Mouse (Mus musculus) layer of hippocampus, adult 18-20 months (tissue): Measurements from ENCODE around the gene Gpr22. TPM values are rescaled to one million over a fixed set of nuclear protein-coding genes. Genes with fewer than 3 reads are reported as not detected.
A peak's percentile ranks its signal among the peaks of the same experiment; 100 is the strongest.

Experiments
- DNase-seq, 2 experiments: peaks; one replicate each; pipeline ENCODE4 v3.0.0; 2022; ENCODE audit warnings: low spot score in 2 of 2
- long read RNA-seq: library from polyadenylated mRNA; stranded (forward); transcript quantifications from one replicate; pipeline ENCODE4 v2.0.0, GENCODE M21; 2021
- total RNA-seq, 2 experiments: library from RNA; stranded (reverse); gene quantifications; 2 replicates each; pipeline ENCODE4 v1.2.3; 2021

Gpr22 gene
- total RNA-seq, result 10 to 100 TPM; 73.3 to 79.9 TPM
- long read RNA-seq, full-length matches to known transcripts, result 53 of 88 reads
- long read RNA-seq, partial matches to known transcripts, result 2 of 88 reads
- long read RNA-seq, other reads (novel, unspliced or antisense), result 33 of 88 reads

- peak; percentile 74 to 84 for DNase-seq
Observed at GRCm38 (mm10) chr12:31713600-31713999, at the start of gene Gpr22. Gpr22 (minus strand) TSS chr12:31713947.

GRCm38 (mm10) chr12:31755885-31756755 is 42.4 kb upstream of the Gpr22 start:
- peak in 1 of 2 experiments; percentile 52 for DNase-seq

GRCm38 (mm10) chr12:31754465-31754864 is 40.7 kb upstream of the Gpr22 start:
- DNase-seq, result no peak

GRCm38 (mm10) chr12:31749846-31750245 is 36.1 kb upstream of the Gpr22 start:
- DNase-seq, result no peak

DNA sequence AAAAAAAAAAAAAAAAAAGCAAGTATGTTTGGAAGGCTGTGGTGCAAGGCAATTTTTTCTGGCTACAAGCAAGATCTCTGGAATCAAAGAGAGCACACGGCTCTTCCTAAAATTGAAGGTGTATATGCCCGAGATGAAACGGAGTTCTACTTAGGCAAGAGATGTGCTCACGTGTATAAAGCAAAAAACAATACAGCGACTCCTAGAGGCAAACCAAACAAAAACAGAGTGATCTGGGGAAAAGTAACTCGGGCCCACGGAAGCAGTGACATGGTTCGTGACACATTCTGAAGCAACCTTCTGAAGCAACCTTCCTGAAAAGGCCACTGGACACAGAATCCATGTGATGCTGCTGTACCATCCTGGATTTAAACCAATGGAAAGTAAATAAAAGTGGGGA is 33.6 kb upstream of the Gpr22 start:
- no peak for DNase-seq

DNA sequence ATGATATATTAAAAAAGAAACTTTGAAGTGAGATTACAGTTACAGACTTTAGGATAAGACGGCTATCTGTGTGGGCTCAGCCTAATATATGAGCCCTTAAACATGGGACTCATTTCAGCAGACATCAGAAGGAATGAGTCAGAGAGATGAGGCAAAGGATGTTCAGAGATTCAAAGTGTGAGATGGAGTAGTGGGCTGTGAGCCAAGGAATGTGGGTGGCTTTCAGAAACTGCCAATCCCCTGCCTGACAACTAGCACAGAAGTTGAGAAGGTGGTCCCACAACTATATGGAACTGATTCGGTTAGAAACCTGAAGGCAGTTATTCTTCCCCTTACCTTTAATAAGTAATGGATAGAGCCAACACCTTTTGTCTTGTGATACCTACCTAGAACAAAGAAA is 20.9 kb upstream of the Gpr22 start:
- peak; percentile 46 to 80 for DNase-seq

- peak; percentile 58 to 90 for DNase-seq
Observed at GRCm38 (mm10) chr12:31730126-31730525, 16.4 kb upstream of the Gpr22 start.

DNA sequence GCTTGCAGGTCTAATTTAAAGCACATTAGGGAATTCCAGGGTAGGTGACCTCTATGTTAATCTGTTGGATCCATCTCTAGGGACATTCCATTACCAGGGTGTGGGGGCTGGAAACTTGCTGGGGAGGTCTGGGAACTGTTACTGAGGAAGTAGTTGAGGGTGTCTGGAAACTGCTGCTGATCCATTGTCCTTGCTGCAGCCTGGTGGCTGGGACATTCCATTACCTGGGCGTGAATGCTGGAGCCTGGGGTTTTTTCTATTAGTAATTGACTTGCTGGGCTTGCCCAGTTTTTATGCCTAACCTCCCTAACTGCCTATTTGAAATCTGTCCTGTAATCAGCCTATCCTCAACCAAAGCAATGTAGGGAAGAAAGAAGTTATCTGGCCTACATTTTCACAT is 13.0 kb upstream of the Gpr22 start:
- DNase-seq, result no peak

DNA sequence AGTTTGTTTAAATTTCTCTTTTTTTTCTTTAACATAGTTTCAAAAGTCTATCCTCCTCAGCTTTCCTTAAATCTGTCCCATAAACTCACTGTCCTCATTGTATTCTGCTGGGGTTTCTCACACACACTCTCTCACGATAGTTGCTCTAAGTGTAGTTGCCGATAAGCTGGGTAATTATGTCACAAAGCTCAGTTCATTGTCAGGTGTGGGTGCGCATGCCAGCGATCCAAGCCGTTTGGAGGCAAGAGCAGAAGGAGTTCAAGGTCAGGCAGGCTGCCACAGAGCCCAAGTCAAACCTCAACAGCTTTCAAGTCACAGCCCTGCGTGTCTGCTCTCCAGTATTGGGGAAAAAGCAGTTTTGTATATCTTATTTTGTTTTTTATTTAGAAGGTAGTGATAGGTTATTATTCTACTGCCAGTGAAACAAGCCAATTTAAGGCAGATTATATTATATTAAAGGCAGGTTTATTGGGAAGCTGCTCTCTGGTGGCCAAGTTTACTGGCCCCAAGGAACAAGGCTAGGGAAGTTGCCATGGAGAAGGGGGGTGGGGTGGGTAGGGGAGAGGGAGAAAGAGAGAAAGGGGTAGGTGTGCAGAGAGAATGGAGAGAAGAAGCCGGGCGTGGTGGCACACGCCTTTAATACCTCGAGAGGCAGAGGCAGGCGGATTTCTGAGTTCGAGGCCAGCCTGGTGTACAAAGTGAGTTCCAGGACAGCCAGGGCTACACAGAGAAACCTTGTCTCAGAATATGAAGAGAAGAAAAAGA is 11.9 kb upstream of the Gpr22 start:
- no peak for DNase-seq

- no peak for DNase-seq
Observed at GRCm38 (mm10) chr12:31724576-31724975, 10.8 kb upstream of the Gpr22 start.

- DNase-seq, result no peak
Observed at GRCm38 (mm10) chr12:31719586-31720275, 6.0 kb upstream of the Gpr22 start.

- DNase-seq, result no peak
Observed at GRCm38 (mm10) chr12:31714070-31714469, 323 bp upstream of the Gpr22 start.

DNA sequence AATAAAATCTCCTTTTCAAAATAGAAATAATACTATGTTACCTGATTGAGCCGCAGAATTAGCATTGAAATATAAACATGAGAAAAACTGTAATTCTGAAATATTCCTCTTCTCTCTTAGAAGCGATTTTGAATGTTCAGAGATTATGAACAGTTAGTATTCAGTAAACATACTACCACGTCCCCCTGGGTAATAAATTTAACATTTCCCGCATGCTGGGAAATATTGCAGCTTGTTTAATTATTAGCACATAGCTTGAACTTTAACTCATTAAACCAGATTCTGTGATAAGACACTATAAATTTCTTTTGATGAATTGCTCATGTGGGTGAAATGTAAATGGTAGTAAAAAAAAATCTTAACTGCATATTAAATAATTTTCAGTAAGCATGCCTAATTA is 1.0 kb downstream of the Gpr22 start:
- DNase-seq, result no peak

- peak in 1 of 2 experiments; percentile 53 for DNase-seq
Observed at GRCm38 (mm10) chr12:31712233-31712632, 1.5 kb downstream of the Gpr22 start.

- peak; percentile 42 to 67 for DNase-seq
Observed at GRCm38 (mm10) chr12:31709665-31710064, 4.1 kb downstream of the Gpr22 start.

- DNase-seq, result no peak
Observed at GRCm38 (mm10) chr12:31707531-31707930, 6.2 kb downstream of the Gpr22 start.

- DNase-seq, result no peak
Observed at GRCm38 (mm10) chr12:31706168-31706567, 7.6 kb downstream of the Gpr22 start.

DNA sequence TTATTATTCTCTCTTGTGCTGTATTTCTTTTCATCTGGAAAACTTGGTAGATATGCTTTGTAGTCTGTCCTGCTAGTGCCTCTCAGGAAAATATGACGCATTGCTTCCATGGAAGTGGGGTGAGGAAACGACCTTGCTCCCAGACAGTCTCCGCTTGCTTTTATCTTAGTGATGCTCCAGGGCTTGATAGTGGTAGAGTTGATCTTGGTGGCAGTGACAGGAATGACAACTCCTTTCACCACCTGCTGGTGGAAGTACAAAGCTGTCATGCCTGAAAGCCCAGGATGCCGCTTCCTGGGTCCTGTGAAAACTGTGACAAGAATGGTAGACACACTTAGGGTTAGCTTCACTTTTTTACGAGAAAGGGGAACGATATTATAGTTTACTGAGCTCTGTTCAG is 9.8 kb downstream of the Gpr22 start:
- DNase-seq, result no peak

DNA sequence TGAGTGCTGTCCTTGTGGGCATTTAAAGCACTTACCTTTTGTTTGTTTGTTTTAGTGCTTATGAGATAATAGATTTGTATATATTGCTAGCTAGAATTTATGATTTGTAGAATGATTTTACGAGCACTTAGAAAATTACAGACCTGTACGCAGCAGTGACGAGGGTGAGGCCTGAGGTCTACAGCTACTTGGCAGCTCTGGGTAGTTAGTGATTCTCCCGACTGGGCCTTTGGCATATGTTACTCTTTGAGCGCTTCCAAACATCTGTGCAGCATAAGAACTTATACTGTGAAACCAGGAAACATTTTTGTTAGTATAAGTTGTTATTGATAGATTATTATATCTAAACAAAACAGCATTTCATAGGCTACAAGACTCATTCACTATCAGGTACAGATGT is 12.3 kb downstream of the Gpr22 start:
- DNase-seq, result no peak

GRCm38 (mm10) chr12:31700623-31701347 is 13.0 kb downstream of the Gpr22 start:
- no peak for DNase-seq

DNA sequence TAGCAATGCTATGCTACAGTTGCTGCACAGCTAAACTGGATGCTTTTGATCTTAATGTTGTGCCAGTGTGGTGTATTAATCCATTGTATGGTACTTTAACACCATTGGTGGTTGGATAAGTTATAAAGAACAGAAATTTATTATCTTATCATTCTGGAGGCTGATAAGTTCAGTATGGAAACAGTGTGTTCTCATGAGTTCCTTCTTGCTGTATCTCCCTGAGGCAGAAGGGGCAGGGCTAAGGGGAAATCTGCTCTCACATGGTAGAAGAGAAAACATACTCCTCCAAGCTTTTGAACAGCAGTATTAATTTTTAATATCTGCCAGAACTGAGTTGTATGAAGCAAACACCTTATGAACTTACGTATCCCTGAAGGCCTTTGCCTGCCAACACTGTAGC is 20.5 kb downstream of the Gpr22 start:
- no peak for DNase-seq
